Mouse (Mus musculus) thymus, postnatal 25 days (tissue): ENCODE results near the gene Cadm2.

ENCODE experiments used
- DNase-seq: peaks from one replicate; pipeline ENCODE4 v3.0.0; 2022

The Cadm2 gene

DNA sequence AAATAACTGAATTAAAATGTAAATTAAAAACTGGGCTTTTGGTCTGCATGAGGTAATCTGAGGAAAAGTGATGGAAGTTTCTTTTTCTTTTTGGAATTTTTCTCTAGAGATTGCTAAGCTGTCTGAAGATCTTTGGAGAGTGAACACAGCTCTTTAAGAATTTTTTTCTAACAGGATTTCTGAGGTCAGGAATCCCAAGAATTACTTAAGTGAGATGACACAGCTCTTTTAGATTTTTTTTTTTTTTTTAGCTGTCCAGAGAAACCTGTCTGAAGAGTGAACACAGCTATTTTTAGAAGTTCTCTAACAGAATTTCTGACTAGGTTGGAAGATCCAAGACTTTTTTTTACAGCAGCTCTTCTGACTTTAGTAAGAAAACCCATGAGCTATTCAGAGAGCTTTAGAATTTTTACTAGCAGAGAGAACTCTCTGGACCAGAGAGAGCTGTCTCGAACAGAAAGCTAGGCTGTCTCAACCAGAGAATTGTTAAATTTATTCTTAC, 699.2 kb downstream of the Cadm2 start:
- DNase-seq, result no peak

DNA sequence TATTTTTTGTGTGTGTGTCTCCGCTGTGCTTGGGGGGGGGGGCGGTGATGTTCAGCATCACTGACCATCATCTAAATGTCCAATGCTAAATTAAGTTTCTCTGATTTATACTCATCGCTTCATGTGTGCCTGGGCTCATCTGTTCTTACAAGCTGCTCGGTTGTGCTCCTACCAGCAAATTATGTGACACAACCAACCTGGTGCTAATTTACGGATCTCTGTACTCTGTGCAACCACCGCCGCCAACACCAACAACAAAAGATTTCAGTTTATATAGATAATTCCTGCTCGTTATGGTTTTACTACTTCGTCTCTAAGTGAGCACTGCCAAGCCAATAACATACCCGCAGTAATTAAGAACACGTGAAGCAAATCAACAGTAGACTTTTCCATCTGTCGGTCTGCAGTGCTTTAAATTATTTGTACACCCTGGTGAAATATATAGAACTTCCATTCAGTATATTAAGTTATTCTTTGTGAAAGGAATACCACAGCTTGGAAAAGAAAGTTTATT, 700.8 kb downstream of the Cadm2 start:
- DNase-seq, result no peak

DNA sequence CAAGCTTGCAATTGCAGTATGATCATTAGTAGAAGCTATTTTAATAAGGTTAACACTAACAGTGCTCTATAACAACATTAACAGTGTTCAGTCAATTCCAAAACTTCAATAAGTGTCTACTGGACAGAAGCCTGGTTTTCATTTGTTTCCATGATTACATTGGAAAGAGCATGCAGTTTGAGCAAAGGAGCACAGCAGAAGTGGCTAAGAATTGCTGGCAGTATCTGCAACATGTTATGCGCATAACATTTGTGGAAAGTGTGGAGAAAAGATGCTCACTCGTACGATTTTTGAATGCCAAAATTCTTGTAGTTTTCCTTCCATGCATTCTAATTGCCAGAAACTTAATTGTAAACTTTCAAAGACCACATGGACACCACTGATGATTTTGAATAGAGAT, 718.9 kb downstream of the Cadm2 start:
- no peak for DNase-seq

DNA sequence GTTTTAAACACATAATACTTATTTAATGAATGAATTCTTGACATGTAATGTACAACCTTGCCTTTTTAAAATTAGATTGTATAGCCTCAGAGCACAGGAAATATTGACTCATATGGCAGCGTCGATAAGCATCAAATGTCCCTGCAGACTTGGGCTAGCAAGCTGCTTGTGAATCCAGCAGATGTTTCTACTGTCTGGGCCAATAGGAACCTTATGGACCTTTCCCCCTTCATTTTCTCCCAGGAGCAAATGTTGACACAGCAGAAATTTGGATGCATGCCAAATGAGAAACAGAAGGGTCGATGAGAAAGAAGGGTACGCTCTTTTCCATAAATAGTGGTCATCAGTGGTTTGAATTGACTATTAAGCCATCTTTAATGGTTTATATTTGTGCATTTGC, 720.0 kb downstream of the Cadm2 start:
- DNase-seq, result no peak

DNA sequence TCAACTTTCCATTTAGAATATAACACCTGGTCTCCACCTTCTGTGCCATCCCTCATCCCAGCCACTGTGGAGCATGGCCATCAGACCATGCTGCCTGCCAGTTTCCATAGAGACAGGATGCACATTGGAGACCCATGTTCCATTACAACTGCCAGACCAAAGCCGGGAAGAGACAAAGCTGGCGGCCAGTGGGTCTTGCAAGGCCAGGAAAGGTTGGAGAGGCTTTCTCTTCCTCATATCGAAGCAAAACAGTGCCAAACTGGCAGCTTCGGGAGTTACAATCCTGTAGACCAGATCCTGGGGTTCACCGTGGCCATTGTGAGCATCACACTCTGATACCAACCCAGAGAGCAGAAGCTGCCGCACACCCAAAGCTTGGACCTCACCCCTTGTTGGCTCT, 728.3 kb downstream of the Cadm2 start:
- no peak for DNase-seq

DNA sequence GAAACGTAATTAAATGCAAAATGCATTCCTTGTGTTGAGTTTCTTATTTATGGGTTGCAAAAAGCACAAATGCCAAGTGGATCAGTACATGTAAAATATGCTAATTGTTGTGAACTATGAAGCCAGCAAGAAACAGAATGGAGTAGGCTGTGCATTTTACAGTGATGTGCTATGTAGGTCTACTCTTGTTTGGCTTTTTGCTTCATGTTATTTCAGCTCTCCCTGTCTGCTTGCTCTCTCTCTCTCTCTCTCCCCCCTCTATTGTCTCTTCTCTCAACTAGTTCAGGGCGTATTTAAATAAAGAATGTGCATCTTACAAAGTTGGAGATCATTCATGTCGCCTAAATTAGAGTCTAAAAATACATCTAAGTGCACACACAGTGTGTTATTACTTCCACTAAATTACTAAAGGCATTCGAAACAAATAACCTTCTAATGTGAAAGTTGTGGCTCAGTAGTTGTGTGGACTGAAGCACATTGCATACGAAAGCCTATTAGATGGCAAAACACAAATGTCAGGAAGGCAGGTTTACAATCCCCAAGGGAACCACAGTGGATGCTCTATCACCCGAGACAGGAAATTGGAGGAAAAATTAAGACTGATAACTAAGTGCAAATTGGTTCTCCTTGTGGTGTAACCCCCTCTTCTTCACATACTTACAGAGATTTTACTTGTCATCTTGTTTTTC, 729.0 kb downstream of the Cadm2 start:
- no peak for DNase-seq

DNA sequence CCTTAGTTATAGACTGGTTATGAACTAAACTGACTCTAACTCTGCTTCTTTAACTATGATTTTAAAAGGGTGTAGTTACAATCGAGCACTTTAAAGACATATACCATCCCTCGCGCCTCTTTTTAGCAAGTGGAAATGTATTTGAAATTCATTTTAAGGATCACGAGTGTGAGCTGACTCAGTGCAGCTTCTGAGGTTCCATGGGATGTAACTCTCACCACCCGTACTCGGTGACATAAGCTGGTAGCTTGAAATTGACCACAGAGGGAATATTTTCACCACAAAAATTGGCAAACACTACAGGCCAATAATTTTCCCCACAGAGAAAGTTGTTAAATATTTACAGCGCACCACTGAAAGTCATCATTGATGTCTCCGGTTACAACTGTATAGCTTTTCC, 730.8 kb downstream of the Cadm2 start:
- no peak for DNase-seq

DNA sequence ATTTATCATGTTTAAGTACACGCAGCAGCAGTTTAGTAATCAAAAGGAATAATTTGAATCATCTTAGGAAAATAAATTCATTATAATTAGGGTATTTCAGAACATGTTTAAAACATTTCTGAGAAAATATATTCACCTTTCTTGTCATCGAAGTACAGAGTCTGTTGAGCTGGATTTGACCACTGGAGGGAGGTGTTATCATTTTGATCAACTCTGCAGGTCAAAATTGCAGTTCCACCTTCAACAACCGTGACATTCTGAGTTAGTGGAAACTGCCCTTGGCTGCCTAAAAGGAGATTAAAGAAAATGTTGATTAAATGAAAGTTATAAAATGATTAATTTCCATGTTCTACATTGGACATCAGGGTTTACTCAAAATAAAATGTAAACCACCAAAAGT, 738.1 kb downstream of the Cadm2 start:
- no peak for DNase-seq

DNA sequence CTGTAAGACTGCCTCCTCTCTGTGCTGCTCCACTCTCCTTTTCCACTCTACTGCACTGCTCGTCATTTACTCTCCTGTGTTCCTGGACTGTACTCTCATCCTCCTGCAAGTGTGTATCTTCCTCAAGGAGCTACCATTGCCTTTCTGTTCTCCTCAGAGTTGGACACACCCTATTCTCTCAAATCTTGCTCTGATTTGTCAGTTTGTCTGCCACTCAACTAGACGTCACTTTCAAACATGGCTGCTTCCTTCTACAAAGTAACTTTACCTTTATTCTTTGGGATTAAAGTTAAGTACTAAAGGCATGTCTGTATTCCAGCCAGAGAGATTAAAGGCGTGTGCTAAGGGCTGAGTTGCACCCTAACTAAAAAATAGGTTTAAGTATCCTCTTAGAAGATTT, 749.5 kb downstream of the Cadm2 start:
- no peak for DNase-seq

DNA sequence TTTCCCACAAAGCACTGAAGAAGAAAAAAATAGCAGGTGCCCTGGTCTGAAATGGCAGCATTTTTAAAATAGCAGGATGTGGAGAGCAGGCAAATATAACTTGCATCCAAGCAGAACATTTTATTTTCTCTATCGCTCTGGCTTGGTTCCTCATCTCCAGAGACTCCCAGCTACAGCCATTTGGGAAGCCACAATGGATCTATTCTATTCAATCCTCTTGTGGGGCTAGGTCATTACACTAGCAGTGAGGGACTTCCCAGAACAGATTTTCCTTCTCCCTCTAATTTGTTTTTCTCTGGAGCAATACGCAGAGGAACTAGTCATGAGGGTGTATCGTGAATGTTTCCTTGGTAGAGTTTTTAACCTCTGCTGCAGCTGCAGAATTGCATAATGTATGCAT, 769.7 kb downstream of the Cadm2 start:
- no peak for DNase-seq

DNA sequence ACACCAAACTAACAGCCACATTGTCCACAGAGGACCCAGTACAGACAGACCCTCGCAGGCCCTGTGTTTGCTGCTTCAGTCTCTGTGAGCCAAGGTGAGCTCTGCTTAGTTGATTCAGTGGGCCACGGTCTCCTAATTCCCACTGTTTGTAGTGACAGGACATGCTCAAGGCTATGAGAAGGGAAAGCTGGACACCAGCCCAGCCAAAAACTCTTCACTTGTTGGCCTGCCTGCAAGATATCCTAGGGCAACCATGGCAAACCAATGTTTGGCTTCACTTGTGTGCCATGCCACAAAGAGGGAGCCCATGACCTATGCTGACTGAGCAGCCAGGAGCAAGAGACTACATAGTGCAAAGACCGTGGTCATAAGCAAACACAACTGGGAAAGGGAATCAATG, 795.8 kb downstream of the Cadm2 start:
- no peak for DNase-seq

DNA sequence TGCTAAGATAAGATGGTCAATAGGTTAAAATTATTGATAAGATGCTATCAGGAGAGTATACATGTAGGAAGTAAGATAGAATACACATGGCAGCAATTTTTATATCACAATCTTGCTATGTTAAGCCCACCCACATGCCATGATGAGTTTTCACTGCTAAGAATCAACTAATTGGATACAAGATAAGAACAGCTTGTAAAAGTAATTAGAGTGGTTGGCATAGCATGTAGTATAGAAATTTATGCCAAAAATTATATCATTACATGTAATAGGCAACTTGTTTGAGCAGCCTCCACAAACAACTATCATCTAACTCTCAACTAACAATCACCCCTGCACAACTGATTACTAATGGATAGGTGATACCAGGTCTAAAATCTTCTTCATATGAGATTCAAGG, 809.2 kb downstream of the Cadm2 start:
- DNase-seq, result no peak

DNA sequence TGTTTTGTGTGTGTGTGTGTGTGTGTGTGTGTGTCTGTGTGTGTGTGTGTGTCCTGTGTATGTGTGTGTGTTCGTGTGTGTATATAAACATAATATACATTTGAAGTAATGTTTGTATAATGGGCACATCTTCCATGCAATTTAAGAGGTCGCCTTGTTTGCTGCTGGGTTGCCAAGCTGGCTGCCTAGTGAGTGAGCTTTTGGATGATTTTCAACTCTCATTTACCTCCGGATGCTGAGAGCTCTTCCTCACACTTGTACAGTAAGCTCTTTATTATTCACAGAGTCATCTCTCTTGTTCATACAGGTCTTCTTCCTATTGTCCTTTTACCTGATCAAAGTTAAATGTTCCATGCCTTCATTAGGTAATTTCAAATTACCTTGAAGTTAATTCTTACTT, 822.5 kb downstream of the Cadm2 start:
- DNase-seq, result no peak

DNA sequence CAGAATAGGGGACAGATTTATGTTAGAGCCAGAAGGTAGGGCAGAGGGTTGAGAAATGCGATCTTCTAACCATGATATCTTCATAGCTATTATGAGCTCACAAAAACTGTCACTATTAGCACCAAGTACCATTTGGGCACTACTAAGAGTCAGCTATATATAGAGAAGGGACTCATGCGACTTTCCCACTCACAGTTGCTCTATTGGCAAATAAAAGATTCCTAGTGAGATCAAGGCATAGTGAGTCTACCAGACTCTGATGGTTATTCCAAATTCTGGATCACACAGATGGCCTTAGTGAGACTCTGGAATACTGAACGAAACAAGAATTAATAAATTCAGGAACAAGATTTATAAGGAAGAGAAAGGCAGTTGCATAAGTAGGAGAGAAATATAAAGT, 827.6 kb downstream of the Cadm2 start:
- DNase-seq, result no peak

DNA sequence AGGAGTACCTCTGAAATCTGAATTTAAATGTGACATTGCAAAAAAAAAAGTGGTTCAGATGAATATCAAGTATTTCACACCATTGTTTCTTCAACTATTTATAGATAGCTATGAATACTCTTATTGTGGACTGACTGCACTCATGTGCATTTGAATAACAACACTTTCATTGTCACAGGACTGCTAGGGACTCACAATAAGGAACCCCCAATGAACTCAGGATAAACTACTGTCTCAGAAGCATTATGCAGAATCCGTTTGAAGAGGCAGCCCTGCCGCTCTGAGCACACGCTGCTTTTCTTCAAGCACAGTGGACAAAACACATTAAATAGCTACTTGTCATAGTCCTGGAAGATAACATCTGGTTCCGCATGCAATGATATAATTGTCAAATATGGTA, 848.8 kb downstream of the Cadm2 start:
- DNase-seq, result no peak

DNA sequence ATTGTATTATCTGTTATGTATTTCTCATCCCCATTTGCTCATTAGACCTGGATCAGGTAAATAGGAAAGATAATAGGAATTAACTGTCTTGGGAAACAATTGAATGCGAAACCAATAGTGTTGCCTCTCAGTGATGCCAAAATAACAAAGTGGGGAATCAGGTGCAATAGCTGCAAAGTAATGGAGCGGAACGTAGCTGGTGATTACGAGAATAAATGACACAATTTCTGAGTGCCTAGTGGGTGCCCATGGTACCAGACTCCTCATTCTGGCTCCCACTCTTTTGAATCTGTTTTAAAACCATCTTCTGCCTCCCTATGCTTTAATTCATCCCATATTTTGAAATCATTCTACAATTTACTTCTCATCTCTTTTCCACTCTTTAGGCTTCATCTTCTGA, 851.2 kb downstream of the Cadm2 start:
- DNase-seq, result no peak

DNA sequence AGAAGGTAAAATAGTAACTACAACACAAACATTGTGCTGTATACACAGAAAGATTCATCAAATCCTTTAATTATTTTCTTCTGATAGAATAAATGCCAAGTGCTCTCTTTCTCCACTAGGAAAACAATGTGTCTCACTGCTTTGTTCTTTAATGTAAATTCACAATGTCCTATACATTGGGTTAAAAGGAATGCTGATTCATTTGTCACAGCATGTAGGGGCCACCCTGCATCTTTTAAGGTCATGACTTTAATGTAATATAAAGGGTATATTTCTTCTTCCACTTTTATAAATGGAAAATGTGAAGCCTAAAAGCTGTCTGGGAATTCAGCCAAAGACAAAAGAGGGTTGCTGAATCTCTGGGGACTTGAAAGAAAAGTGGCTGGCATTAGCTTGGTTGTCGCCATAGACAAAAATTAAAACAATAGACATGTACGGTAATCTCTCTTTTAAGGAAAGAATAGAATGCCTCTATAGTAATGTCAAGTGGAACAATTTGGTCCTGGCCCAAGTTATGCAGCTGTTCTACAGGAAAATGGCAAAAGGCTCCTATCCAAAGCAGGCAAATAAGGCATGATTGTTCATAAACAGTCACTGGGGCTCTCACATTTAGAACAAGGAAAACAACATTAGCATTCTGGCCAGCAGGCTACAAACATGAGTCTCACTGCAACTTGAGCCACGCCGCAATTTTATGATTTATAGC, 851.9 kb downstream of the Cadm2 start:
- no peak for DNase-seq

DNA sequence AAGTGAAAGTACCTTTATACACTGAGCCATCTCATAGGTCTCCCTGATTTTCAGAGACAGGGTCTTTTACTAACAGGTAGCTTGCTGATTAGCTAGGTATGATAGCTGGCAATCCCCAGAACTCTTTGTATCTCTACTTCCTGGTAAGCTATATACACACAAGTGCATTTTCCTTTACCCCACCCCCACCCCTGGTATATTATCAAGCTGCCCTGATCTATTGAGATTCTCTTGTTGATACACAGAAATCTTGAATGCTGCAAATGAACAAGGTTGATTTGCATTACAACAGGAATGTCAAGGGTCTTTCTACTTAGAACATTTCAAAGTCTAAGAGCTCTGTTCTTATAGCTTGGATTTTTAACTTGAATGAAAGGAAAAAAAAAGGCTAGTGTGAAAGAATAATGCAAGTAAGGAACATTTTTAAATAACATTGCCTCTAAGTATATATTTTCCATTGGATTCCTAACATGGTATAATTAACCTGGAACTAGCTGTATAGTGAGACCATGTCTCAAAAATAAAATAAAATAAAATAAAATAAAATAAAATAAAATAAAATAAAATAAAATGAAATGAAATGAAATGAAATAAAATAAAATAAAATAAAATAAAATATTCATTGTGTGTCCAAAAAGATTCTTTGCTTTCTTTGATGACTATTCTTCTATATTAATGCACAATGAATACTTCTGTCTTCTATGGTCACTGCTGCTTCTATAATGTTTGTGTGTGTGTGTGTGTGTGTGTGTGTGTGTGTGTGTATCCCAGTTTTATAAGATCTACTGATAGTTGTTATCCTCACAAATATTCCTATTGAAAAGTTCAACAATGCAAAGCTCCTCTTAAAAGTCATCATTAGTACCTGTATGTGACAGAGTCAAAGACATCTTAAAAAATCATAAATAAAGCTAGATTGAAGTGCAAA, 858.9 kb downstream of the Cadm2 start:
- no peak for DNase-seq

DNA sequence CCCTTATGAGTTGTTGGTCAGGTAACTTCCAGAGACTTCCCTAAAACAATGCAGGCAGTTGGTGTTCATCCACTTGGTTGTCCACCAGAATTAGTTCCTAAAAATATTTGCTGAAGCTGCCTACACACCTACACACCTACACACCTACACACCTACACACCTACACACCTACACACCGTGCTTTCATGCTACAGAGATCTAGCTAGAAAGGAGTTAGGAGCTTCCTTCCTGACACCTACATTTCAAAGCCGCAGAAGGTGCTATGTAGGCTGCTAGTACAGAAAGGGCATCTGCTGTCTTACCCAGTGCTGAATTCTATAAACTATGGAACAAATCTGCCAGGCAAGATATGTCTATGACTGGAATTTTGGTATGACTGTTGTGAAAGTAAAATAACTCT, 872.2 kb downstream of the Cadm2 start:
- DNase-seq, result no peak

DNA sequence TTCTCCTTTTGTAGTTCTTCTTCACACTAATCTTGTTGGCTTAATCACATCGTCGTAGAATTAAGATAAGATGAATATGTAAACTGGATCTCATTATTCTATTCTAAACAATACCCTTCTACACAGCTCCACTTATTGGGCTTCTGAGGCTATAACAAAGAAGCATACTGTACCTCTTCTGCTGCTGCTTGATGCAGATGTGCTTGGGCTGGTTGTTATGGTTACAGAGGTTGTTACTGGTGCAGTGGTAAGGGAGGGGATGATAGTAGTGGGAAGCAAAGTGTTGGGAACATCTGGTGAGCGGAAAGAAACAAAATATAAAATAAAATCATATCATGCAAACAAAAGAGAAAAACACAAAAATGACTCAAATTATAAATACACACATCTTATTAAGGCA, 889.5 kb downstream of the Cadm2 start:
- no peak for DNase-seq

DNA sequence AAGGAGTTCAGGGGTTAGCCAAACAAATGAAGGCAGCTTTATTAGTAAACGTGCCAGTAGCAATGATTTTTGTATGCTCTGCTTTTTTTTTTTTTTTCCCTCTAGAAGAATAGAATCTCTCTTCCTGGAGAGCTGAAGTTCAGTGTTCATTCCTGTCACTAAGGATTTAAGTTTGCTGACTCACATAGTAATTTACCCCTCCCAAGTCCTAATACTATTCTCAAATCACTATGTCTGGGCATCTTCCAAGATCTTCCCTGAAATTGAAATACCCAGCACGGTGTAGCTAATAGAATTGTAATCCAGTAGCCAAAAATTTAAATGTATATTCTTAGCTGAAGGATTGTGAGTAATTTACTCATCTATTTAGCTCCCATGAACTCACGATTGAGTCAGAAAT, 914.2 kb downstream of the Cadm2 start:
- DNase-seq, result no peak

DNA sequence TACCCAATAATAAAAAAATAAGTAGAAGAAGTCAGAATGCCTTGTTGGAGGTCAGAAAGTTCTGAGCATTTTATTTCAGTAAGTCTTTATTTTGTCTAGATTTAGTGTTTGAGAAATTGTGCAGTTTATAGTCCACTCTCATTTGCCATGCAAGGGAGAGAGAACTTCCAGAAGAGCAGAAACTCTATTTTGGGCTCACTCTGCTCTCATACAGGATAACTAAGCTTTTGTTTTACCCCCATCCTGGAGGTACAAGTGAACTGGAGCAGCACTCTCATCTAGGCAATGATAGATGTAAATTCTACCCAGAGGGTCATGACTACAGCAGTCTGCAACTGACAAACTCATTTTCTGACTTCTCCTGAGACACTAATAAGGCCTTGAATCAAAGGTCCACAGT, 925.9 kb downstream of the Cadm2 start:
- no peak for DNase-seq

DNA sequence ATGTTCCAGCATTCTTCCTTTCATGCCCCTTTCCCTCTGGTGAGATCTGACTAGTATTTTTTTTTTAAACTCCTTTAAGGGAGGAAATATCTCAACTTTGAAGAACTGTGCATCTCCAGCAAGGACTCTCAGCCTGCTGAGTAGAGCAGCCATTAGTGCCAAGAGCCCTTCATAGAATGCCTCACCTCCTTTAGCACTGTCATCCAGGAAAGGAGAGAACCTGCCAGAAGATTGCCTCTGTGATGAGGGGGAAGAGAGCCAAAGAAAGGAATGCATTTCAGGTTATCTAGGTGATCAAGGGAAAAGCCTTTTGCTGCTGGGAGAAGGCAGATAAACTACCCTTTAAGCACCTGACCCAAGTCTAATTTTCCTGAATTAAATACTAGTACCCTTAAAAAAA, 943.5 kb downstream of the Cadm2 start:
- no peak for DNase-seq

DNA sequence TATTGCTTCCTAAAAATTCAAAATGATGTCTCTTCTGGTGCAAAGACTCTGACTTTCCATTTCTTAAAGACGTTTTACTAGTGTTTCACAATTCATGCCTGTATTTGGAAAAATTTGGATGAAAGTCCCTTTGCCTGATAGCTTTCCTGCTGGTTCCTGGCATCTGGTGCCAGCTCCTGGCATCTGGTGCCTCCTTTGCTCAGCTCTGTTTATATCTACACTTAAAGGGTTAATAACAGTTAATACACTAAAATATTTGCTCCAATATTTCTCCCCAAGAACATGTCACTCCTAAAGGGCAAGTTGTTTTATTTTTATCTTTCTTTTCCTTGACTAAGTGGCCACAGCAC, 969.7 kb downstream of the Cadm2 start:
- DNase-seq, result no peak
